Mouse (Mus musculus): ENCODE data around the gene Zc3hav1. TPM values are rescaled to one million over a fixed set of nuclear protein-coding genes. Genes with fewer than 3 reads are reported as not detected.

Zc3hav1 gene
- polyA plus RNA-seq, 1 experiment from 2014 or later, result 31.3 TPM

- 57% methylated on average over 12 of the region's 12 CpGs for WGBS
Observed at GRCm38 (mm10) chr6:38297580-38298245, 56.7 kb downstream of the Zc3hav1 start.

GRCm38 (mm10) chr6:38293708-38294107 lies 60.7 kb downstream of the Zc3hav1 start:
- peaks cover 3% of the 10 kb centered on the region; the same call in 1 of the 2 replicates for H3K4me1 ChIP-seq (replicated peaks; ENCODE audit: control insufficient read depth, insufficient read depth, low read length)
- no peak overlapping the region for H3K27ac ChIP-seq (ENCODE audit: low read depth, low read length)
- ATAC-seq (replicated peaks; ENCODE audit: low FRiP score), result no peak
- H3K36me3 ChIP-seq (ENCODE audit: control insufficient read depth, insufficient read depth, low read length), result peaks cover 23% of the 10 kb centered on the region
- no peak overlapping the region for H3K4me3 ChIP-seq (ENCODE audit: low read depth, low read length)
- H3K9me3 ChIP-seq (ENCODE audit: control insufficient read depth, low read length), result no peaks in the 10 kb centered on the region
- DNase-seq (ENCODE audit: low spot score), result no peak
- no peak overlapping the region for H3K9ac ChIP-seq (ENCODE audit: low read depth, low read length)
- no peak overlapping the region for H3K4me2 ChIP-seq
- 70% methylated on average over 3 of the region's 3 CpGs for WGBS
- H3K27me3 ChIP-seq (replicated peaks; ENCODE audit: control insufficient read depth, insufficient read depth, low read length), result no peaks in the 10 kb centered on the region

More at GRCm38 (mm10) chr6:38297580-38298245, 56.7 kb downstream of the Zc3hav1 start:
- Histone ChIP-seq H3K27me3 (replicated peaks; ENCODE audit: control insufficient read depth, insufficient read depth, low read length) (no peaks in the 10 kb centered on the region), H3K36me3 (ENCODE audit: control insufficient read depth, insufficient read depth, low read length) (peaks cover 12% of the 10 kb centered on the region), H3K9ac (ENCODE audit: low read depth, low read length) (peak overlapping the region; percentile 97), H3K4me1 (replicated peaks; ENCODE audit: control insufficient read depth, insufficient read depth, low read length) (peaks cover 9% of the 10 kb centered on the region), H3K27ac (ENCODE audit: low read depth, low read length) (no peak overlapping the region), H3K9me3 (ENCODE audit: control insufficient read depth, low read length) (no peaks in the 10 kb centered on the region), H3K4me3 (ENCODE audit: low read depth, low read length) (peak overlapping the region; percentile 92), H3K4me2 (peak overlapping the region; percentile 89)
- DNase-seq (ENCODE audit: low spot score) (no peak), ATAC-seq (replicated peaks; ENCODE audit: low FRiP score) (no peak)

GRCm38 (mm10) chr6:38292871-38293646 lies 61.3 kb downstream of the Zc3hav1 start:
- no peak overlapping the region for H3K4me3 ChIP-seq (ENCODE audit: low read depth, low read length)
- peaks cover under 1% of the 10 kb centered on the region; the same call in 1 of the 2 replicates for H3K4me1 ChIP-seq (replicated peaks; ENCODE audit: control insufficient read depth, insufficient read depth, low read length)
- no peak overlapping the region for H3K4me2 ChIP-seq
- no peak for ATAC-seq (replicated peaks; ENCODE audit: low FRiP score)
- WGBS, result 75% methylated on average over 11 of the region's 11 CpGs
- H3K9me3 ChIP-seq (ENCODE audit: control insufficient read depth, low read length), result no peaks in the 10 kb centered on the region
- H3K36me3 ChIP-seq (ENCODE audit: control insufficient read depth, insufficient read depth, low read length), result peaks cover 26% of the 10 kb centered on the region
- DNase-seq (ENCODE audit: low spot score), result no peak
- no peak overlapping the region for H3K9ac ChIP-seq (ENCODE audit: low read depth, low read length)
- H3K27me3 ChIP-seq (replicated peaks; ENCODE audit: control insufficient read depth, insufficient read depth, low read length), result no peaks in the 10 kb centered on the region
- H3K27ac ChIP-seq (ENCODE audit: low read depth, low read length), result no peak overlapping the region

- no peaks in the 10 kb centered on the region for H3K4me1 ChIP-seq (replicated peaks; ENCODE audit: control insufficient read depth, insufficient read depth, low read length)
- H3K27ac ChIP-seq (ENCODE audit: low read depth, low read length), result no peak overlapping the region
- H3K36me3 ChIP-seq (ENCODE audit: control insufficient read depth, insufficient read depth, low read length), result peaks cover 36% of the 10 kb centered on the region
- no peak overlapping the region for H3K4me2 ChIP-seq
- no peak overlapping the region for H3K9ac ChIP-seq (ENCODE audit: low read depth, low read length)
- no peaks in the 10 kb centered on the region for H3K27me3 ChIP-seq (replicated peaks; ENCODE audit: control insufficient read depth, insufficient read depth, low read length)
- DNase-seq (ENCODE audit: low spot score) (no peak), ATAC-seq (replicated peaks; ENCODE audit: low FRiP score) (no peak)
- 97% methylated on average over 19 of the region's 19 CpGs for WGBS
- no peak overlapping the region for H3K4me3 ChIP-seq (ENCODE audit: low read depth, low read length)
- H3K9me3 ChIP-seq (ENCODE audit: control insufficient read depth, low read length), result peaks cover 4% of the 10 kb centered on the region; the same call in 1 of the 2 replicates
Observed at GRCm38 (mm10) chr6:38284422-38284821, 70.0 kb downstream of the Zc3hav1 start.

- 63% methylated on average over 7 of the region's 7 CpGs for WGBS
- H3K27me3 ChIP-seq (replicated peaks; ENCODE audit: control insufficient read depth, insufficient read depth, low read length), result no peaks in the 10 kb centered on the region
- ATAC-seq (replicated peaks; ENCODE audit: low FRiP score), result no peak
- no peaks in the 10 kb centered on the region for H3K9me3 ChIP-seq (ENCODE audit: control insufficient read depth, low read length)
- no peaks in the 10 kb centered on the region for H3K36me3 ChIP-seq (ENCODE audit: control insufficient read depth, insufficient read depth, low read length)
- no peak for DNase-seq (ENCODE audit: low spot score)
- no peak overlapping the region for H3K27ac ChIP-seq (ENCODE audit: low read depth, low read length)
- no peaks in the 10 kb centered on the region for H3K4me1 ChIP-seq (replicated peaks; ENCODE audit: control insufficient read depth, insufficient read depth, low read length)
- no peak overlapping the region for H3K4me3 ChIP-seq (ENCODE audit: low read depth, low read length)
- H3K4me2 ChIP-seq, result no peak overlapping the region
- H3K9ac ChIP-seq (ENCODE audit: low read depth, low read length), result no peak overlapping the region
Observed at GRCm38 (mm10) chr6:38264466-38264865, 89.9 kb downstream of the Zc3hav1 start.

- WGBS, result 68% methylated on average over 5 of the region's 5 CpGs
- H3K4me2 ChIP-seq, result no peak overlapping the region
- no peaks in the 10 kb centered on the region for H3K9me3 ChIP-seq (ENCODE audit: control insufficient read depth, low read length)
- ATAC-seq (replicated peaks; ENCODE audit: low FRiP score) (no peak), DNase-seq (ENCODE audit: low spot score) (no peak)
- no peak overlapping the region for H3K9ac ChIP-seq (ENCODE audit: low read depth, low read length)
- H3K27me3 ChIP-seq (replicated peaks; ENCODE audit: control insufficient read depth, insufficient read depth, low read length), result no peaks in the 10 kb centered on the region
- no peaks in the 10 kb centered on the region for H3K36me3 ChIP-seq (ENCODE audit: control insufficient read depth, insufficient read depth, low read length)
- no peaks in the 10 kb centered on the region for H3K4me1 ChIP-seq (replicated peaks; ENCODE audit: control insufficient read depth, insufficient read depth, low read length)
- no peak overlapping the region for H3K27ac ChIP-seq (ENCODE audit: low read depth, low read length)
- no peak overlapping the region for H3K4me3 ChIP-seq (ENCODE audit: low read depth, low read length)
Observed at GRCm38 (mm10) chr6:38263393-38264159, 90.8 kb downstream of the Zc3hav1 start.

- 64% methylated on average over 4 of the region's 4 CpGs for WGBS
- Histone ChIP-seq H3K27me3 (replicated peaks; ENCODE audit: control insufficient read depth, insufficient read depth, low read length) (no peaks in the 10 kb centered on the region), H3K4me3 (ENCODE audit: low read depth, low read length) (no peak overlapping the region), H3K9ac (ENCODE audit: low read depth, low read length) (no peak overlapping the region), H3K4me1 (replicated peaks; ENCODE audit: control insufficient read depth, insufficient read depth, low read length) (no peaks in the 10 kb centered on the region), H3K4me2 (no peak overlapping the region), H3K9me3 (ENCODE audit: control insufficient read depth, low read length) (no peaks in the 10 kb centered on the region), H3K27ac (ENCODE audit: low read depth, low read length) (no peak overlapping the region), H3K36me3 (ENCODE audit: control insufficient read depth, insufficient read depth, low read length) (no peaks in the 10 kb centered on the region)
- ATAC-seq (replicated peaks; ENCODE audit: low FRiP score) (no peak), DNase-seq (ENCODE audit: low spot score) (no peak)
Observed at GRCm38 (mm10) chr6:38261877-38262276, 92.5 kb downstream of the Zc3hav1 start.

- no peaks in the 10 kb centered on the region; the same call in 1 of the 2 replicates for H3K4me1 ChIP-seq (replicated peaks; ENCODE audit: control insufficient read depth, insufficient read depth, low read length)
- ATAC-seq (replicated peaks; ENCODE audit: low FRiP score), result no peak
- no peak for DNase-seq (ENCODE audit: low spot score)
- no peaks in the 10 kb centered on the region for H3K9me3 ChIP-seq (ENCODE audit: control insufficient read depth, low read length)
- no peak overlapping the region for H3K4me3 ChIP-seq (ENCODE audit: low read depth, low read length)
- no peak overlapping the region for H3K4me2 ChIP-seq
- no peak overlapping the region for H3K9ac ChIP-seq (ENCODE audit: low read depth, low read length)
- H3K27me3 ChIP-seq (replicated peaks; ENCODE audit: control insufficient read depth, insufficient read depth, low read length), result no peaks in the 10 kb centered on the region
- no peaks in the 10 kb centered on the region for H3K36me3 ChIP-seq (ENCODE audit: control insufficient read depth, insufficient read depth, low read length)
- no peak overlapping the region for H3K27ac ChIP-seq (ENCODE audit: low read depth, low read length)
- WGBS, result 89% methylated on average over 8 of the region's 8 CpGs
Observed at GRCm38 (mm10) chr6:38257506-38257905, 96.9 kb downstream of the Zc3hav1 start.

Measured in liver, embryonic 11.5 days (tissue).